Mouse (Mus musculus) intestine, embryonic 16.5 days (tissue): ENCODE data around the gene Psat1. TPM values are rescaled to one million over a fixed set of nuclear protein-coding genes. Genes with fewer than 3 reads are reported as not detected.

Experiments used
- polyA plus RNA-seq: library from polyadenylated mRNA; unstranded; fragments of >200 nt; fragmentation: Nextera tagmentation; extraction: Ambion mirVana; gene quantifications from 2 replicates; pipeline ENCODE4 v1.2.1, GENCODE M21; 2015

The Psat1 gene
- polyA plus RNA-seq, 1 experiment from 2014 or later: 73.5 TPM

Other genes with a start within 250 kb of the Psat1 start
- gene Cep78, start 37.7 kb upstream of the Psat1 start, polyA plus RNA-seq: 11.6 and 14.4 TPM in 2 replicates
- 26.2 and 26.7 TPM in 2 replicates for gene Gnaq, start 185.5 kb upstream of the Psat1 start, polyA plus RNA-seq